Mouse (Mus musculus) urinary bladder, adult 2 months (tissue): ENCODE measurements around the gene 3110018I06Rik. TPM values are rescaled to one million over a fixed set of nuclear protein-coding genes. Genes with fewer than 3 reads are reported as not detected.

ENCODE experiments used
- DNase-seq: peaks from one replicate; pipeline ENCODE4 v3.0.0; 2022; ENCODE audit warnings: low spot score
- polyA plus RNA-seq: library from polyadenylated mRNA; depleted of rRNA; stranded (reverse); fragments of >200 nt; gene quantifications from 2 replicates; pipeline ENCODE4 v1.2.3, GENCODE M21; 2012; rRNA removed

3110018I06Rik gene
- not detected in 2 replicates for polyA plus RNA-seq

GRCm38 (mm10) chr12:107488371-107488770 is at the start of gene 3110018I06Rik:
TSS of gene 3110018I06Rik (plus strand) at chr12:107488632.
- no peak for DNase-seq

- no peak for DNase-seq
Observed at GRCm38 (mm10) chr12:107444681-107445080, 43.8 kb upstream of the 3110018I06Rik start.

- DNase-seq: no peak
Observed at GRCm38 (mm10) chr12:107457835-107458234, 30.6 kb upstream of the 3110018I06Rik start.

- DNase-seq: no peak
Observed at GRCm38 (mm10) chr12:107464731-107465130, 23.7 kb upstream of the 3110018I06Rik start.

GRCm38 (mm10) chr12:107476441-107477291 is 11.8 kb upstream of the 3110018I06Rik start:
- no peak for DNase-seq

- DNase-seq: no peak
Observed at GRCm38 (mm10) chr12:107479350-107479749, 9.1 kb upstream of the 3110018I06Rik start.

- no peak for DNase-seq
Observed at GRCm38 (mm10) chr12:107483031-107483430, 5.4 kb upstream of the 3110018I06Rik start.

- DNase-seq: no peak
Observed at GRCm38 (mm10) chr12:107491344-107491743, 2.9 kb downstream of the 3110018I06Rik start.

- no peak for DNase-seq
Observed at GRCm38 (mm10) chr12:107496924-107497323, 8.5 kb downstream of the 3110018I06Rik start.

GRCm38 (mm10) chr12:107509661-107510237 is 21.3 kb downstream of the 3110018I06Rik start:
- no peak for DNase-seq

GRCm38 (mm10) chr12:107511112-107511511 is 22.7 kb downstream of the 3110018I06Rik start:
- DNase-seq: no peak

GRCm38 (mm10) chr12:107516265-107517217 is 28.1 kb downstream of the 3110018I06Rik start:
- no peak for DNase-seq

- no peak for DNase-seq
Observed at GRCm38 (mm10) chr12:107520941-107521340, 32.5 kb downstream of the 3110018I06Rik start.

- no peak for DNase-seq
Observed at GRCm38 (mm10) chr12:107528346-107528880, 40.0 kb downstream of the 3110018I06Rik start.

- DNase-seq: no peak
Observed at GRCm38 (mm10) chr12:107532871-107533270, 44.4 kb downstream of the 3110018I06Rik start.
